Comparison of ENCODE assay signal across 24 mouse cellular contexts in the genomic region with DNA sequence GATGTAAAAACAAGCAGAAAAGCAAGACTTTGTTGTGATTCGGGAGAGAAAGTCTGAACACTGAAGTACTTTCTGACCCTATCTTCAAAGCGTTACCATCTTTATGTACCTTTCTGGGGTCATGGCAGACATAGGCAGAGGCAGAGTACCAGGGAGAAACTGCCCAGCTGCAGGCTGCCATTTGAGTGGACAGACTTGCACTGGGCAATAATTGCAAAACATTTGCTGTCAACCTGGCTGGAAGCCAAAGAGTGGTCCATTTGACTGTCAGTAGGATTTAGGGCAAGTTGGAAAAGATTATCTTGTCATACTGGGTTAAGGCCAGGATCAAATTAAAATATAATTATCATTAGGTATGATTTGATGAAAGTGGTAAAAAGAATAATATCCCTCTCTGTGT.
DNase-seq lines count a peak whose midpoint lies in the region; ATAC-seq and TF ChIP-seq lines count a peak whose summit lies in the region.
"Had no signal": no experiment of that assay in that cellular context is flagged by ENCODE, and none has a peak within 500 bp of the region (broad histone marks: within the 10 kb centered on the region; RNA-seq: fewer than 3 reads in every experiment).

No protein-coding gene starts in this region.

- H3K4me1 ChIP-seq in embryonic facial prominence, embryonic 15.5 days, result 0 out of 2 replicates have a peak, but pooled peaks cover 4% of the 10 kb centered on the region
- no peaks in the 10 kb centered on the region for H3K4me1 ChIP-seq in embryonic facial prominence, embryonic 10.5 days
- H3K4me1 ChIP-seq: embryonic facial prominence, embryonic 12.5 days; heart, embryonic 10.5 days had no signal

- intact Hi-C loops in left cerebral cortex, postnatal 4 days (cut with DNase I), result no loop called here
- intact Hi-C loops in left cerebral cortex, adult 2 months (cut with DNase I), result no loop called here

- no peaks in the 10 kb centered on the region for H3K9me3 ChIP-seq in embryonic facial prominence, embryonic 15.5 days (replicated peaks)
- no peaks in the 10 kb centered on the region for H3K9me3 ChIP-seq in embryonic facial prominence, embryonic 10.5 days
- H3K9me3 ChIP-seq: embryonic facial prominence, embryonic 12.5 days; forebrain, embryonic 12.5 days; forebrain, embryonic 15.5 days; heart, embryonic 10.5 days; hindbrain, embryonic 12.5 days; hindbrain, embryonic 15.5 days had no signal

- H3K27ac ChIP-seq in embryonic facial prominence, embryonic 15.5 days (replicated peaks), result no peak overlapping the region
- no peak overlapping the region for H3K27ac ChIP-seq in embryonic facial prominence, embryonic 10.5 days (replicated peaks)
- no peak overlapping the region for H3K27ac ChIP-seq in left cerebral cortex, adult 2 months
- H3K27ac ChIP-seq: embryonic facial prominence, embryonic 12.5 days; forebrain, embryonic 12.5 days; forebrain, embryonic 15.5 days; heart, adult 2 months; heart, embryonic 10.5 days; hindbrain, embryonic 12.5 days; hindbrain, embryonic 15.5 days had no signal

- DNase-seq in adrenal gland, postnatal 14 days, result peak; percentile 19
- DNase-seq in adrenal gland, adult 2 months, result no peak
- no peak for DNase-seq in embryonic facial prominence, embryonic 10.5 days (ENCODE audit: low spot score)
- peak; percentile 57 for DNase-seq in left cerebral cortex, postnatal 4 days
- DNase-seq in left cerebral cortex, adult 2 months (ENCODE audit: extremely low spot score in 1 of 2, low spot score in 2 of 2), result no peak
- peak; percentile 79 for DNase-seq in retina, postnatal 1 day
- DNase-seq in retina, embryonic 14.5 days (ENCODE audit: low spot score), result no peak
- DNase-seq: adrenal gland, postnatal 25 days; cerebellum, adult 18-20 months; cerebellum, adult 9-10 months; cerebellum, postnatal 36 days; gastrocnemius, postnatal 25 days; heart, adult 2 months had no signal

- no peak for TF ChIP-seq CTCF in left cerebral cortex, adult 2 months (IDR thresholded peaks at IDR 0.05)

- H3K9ac ChIP-seq in embryonic facial prominence, embryonic 15.5 days, result no peak overlapping the region
- H3K9ac ChIP-seq: embryonic facial prominence, embryonic 12.5 days; forebrain, embryonic 12.5 days; forebrain, embryonic 15.5 days; hindbrain, embryonic 12.5 days; hindbrain, embryonic 15.5 days had no signal

- H3K27me3 ChIP-seq in embryonic facial prominence, embryonic 15.5 days, result no peaks in the 10 kb centered on the region
- no peaks in the 10 kb centered on the region for H3K27me3 ChIP-seq in embryonic facial prominence, embryonic 10.5 days (replicated peaks; ENCODE audit: low read depth, poor library complexity, severe bottlenecking)
- H3K27me3 ChIP-seq: embryonic facial prominence, embryonic 12.5 days; forebrain, embryonic 12.5 days; forebrain, embryonic 15.5 days; hindbrain, embryonic 12.5 days; hindbrain, embryonic 15.5 days; Patski had no signal

- H3K4me3 ChIP-seq in embryonic facial prominence, embryonic 15.5 days (replicated peaks), result no peak overlapping the region
- no peak overlapping the region for H3K4me3 ChIP-seq in embryonic facial prominence, embryonic 10.5 days
- H3K4me3 ChIP-seq in left cerebral cortex, adult 2 months, result no peak overlapping the region
- H3K4me3 ChIP-seq: embryonic facial prominence, embryonic 12.5 days; erythroblast, embryonic 14.5 days; forebrain, embryonic 12.5 days; forebrain, embryonic 15.5 days; heart, adult 2 months; heart, embryonic 10.5 days; hindbrain, embryonic 12.5 days; hindbrain, embryonic 15.5 days had no signal

- H3K4me2 ChIP-seq in embryonic facial prominence, embryonic 15.5 days (replicated peaks), result no peak overlapping the region
- H3K4me2 ChIP-seq: embryonic facial prominence, embryonic 12.5 days; forebrain, embryonic 12.5 days; forebrain, embryonic 15.5 days; hindbrain, embryonic 12.5 days; hindbrain, embryonic 15.5 days had no signal

- no peaks in the 10 kb centered on the region for H3K36me3 ChIP-seq in embryonic facial prominence, embryonic 15.5 days
- no peaks in the 10 kb centered on the region for H3K36me3 ChIP-seq in embryonic facial prominence, embryonic 10.5 days (replicated peaks)
- H3K36me3 ChIP-seq: embryonic facial prominence, embryonic 12.5 days; forebrain, embryonic 12.5 days; forebrain, embryonic 15.5 days; heart, embryonic 10.5 days; hindbrain, embryonic 12.5 days; hindbrain, embryonic 15.5 days had no signal

- 0 out of 2 replicates have a peak, but pooled peaks have one; percentile 29 for ATAC-seq in embryonic facial prominence, embryonic 15.5 days (ENCODE audit: insufficient number of reproducible peaks, low FRiP score, low TSS enrichment, low read depth)
- ATAC-seq: forebrain, embryonic 15.5 days; inflammation-experienced regulatory T-cells, adult 6 months; intestine, embryonic 16.5 days; Patski had no signal

- 77% methylated on average over 2 of the region's 2 CpGs for WGBS in embryonic facial prominence, embryonic 15.5 days
- 88% methylated on average over 2 of the region's 2 CpGs for WGBS in embryonic facial prominence, embryonic 10.5 days

Comparison
In these comparisons a context has a peak if more than half of its experiments do, and no peak if none do; other contexts are left out.
1. DNase-seq: peak in adrenal gland, postnatal 14 days (single experiment), left cerebral cortex, postnatal 4 days (single experiment) and retina, postnatal 1 day (single experiment); none in adrenal gland, adult 2 months (single experiment), embryonic facial prominence, embryonic 10.5 days (single experiment), left cerebral cortex, adult 2 months (0 of 2) and retina, embryonic 14.5 days (single experiment).